9 mouse cellular contexts compared by ENCODE assay signal in the genomic region with DNA sequence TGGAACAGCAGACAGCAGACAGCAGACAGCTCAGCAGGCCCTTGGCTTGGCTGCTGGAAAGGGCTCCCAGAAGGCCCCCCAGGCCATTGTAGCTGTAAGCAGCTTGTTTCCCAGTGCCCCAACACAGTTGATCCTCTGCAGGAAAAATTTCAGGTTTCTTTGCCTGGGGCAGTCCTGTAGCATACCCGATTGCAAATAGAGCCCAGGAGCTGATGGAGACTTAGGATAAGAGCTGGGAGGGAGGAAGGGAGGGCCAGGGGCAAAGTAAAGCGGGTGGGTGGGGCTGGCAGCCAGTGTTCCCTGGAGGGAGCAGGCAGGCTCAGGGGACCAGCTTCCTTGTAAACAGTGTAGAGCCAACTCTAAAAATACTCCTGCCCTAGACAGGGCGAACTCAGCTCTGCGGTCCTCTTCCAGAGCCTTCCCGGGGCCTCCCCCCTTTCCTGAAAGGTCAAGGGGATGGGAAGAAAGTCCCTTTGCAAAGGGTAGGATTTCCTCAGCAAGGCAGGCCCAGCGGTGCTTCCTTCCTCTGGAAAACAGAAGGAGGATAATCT.
DNase-seq lines count a peak whose midpoint lies in the region; ATAC-seq and TF ChIP-seq lines count a peak whose summit lies in the region.
"Had no signal": no experiment of that assay in that cellular context is flagged by ENCODE, and none has a peak within 500 bp of the region (broad histone marks: within the 10 kb centered on the region; RNA-seq: fewer than 3 reads in every experiment).

No protein-coding gene starts in this region.

- H3K4me3 ChIP-seq in intestine, embryonic 15.5 days (replicated peaks) = no peak overlapping the region
- H3K4me3 ChIP-seq in liver, embryonic 14.5 days (ENCODE audit: insufficient read depth in 1 of 2, low read depth in 2 of 2, low read length in 2 of 2) = no peak overlapping the region
- no peak overlapping the region for H3K4me3 ChIP-seq in stomach, embryonic 16.5 days (replicated peaks; ENCODE audit: low read length)

- WGBS in intestine, embryonic 15.5 days = 11% methylated on average over 6 of the region's 6 CpGs
- WGBS in liver, embryonic 14.5 days (ENCODE audit: insufficient replicate concordance) = 30% methylated on average over 6 of the region's 6 CpGs
- WGBS in stomach, embryonic 16.5 days = 10% methylated on average over 6 of the region's 6 CpGs

- H3K9ac ChIP-seq in intestine, embryonic 15.5 days = 0 out of 2 replicates have a peak overlapping the region, but pooled peaks have one; percentile 14
- H3K9ac ChIP-seq in liver, embryonic 14.5 days (replicated peaks) = peak overlapping the region; percentile 48
- peak overlapping the region; percentile 61 for H3K9ac ChIP-seq in stomach, embryonic 16.5 days (ENCODE audit: low read length)

- ATAC-seq in intestine, embryonic 15.5 days = peak; percentile 86
- peak; percentile 69 for ATAC-seq in liver, embryonic 14.5 days (ENCODE audit: insufficient read depth)
- ATAC-seq in stomach, embryonic 16.5 days (ENCODE audit: insufficient read depth, low FRiP score) = peak; percentile 93
- ATAC-seq in cerebellum, adult (ENCODE audit: insufficient number of reproducible peaks, low FRiP score, low TSS enrichment) = no peak

- H3K9me3 ChIP-seq in intestine, embryonic 15.5 days = no peaks in the 10 kb centered on the region
- no peaks in the 10 kb centered on the region for H3K9me3 ChIP-seq in liver, embryonic 14.5 days (ENCODE audit: control insufficient read depth, low read length)
- no peaks in the 10 kb centered on the region for H3K9me3 ChIP-seq in stomach, embryonic 16.5 days (replicated peaks; ENCODE audit: control insufficient read depth, low read length)

- no peaks in the 10 kb centered on the region for H3K27me3 ChIP-seq in intestine, embryonic 15.5 days (replicated peaks)
- no peaks in the 10 kb centered on the region for H3K27me3 ChIP-seq in liver, embryonic 14.5 days (ENCODE audit: control insufficient read depth, insufficient read depth, low read length)
- no peaks in the 10 kb centered on the region for H3K27me3 ChIP-seq in stomach, embryonic 16.5 days (ENCODE audit: control insufficient read depth, insufficient read depth, low read length)
- H3K27me3 ChIP-seq: CH12.LX had no signal

- H3K4me1 ChIP-seq in intestine, embryonic 15.5 days (replicated peaks) = peaks cover 20% of the 10 kb centered on the region
- H3K4me1 ChIP-seq in liver, embryonic 14.5 days (replicated peaks; ENCODE audit: control insufficient read depth in 2 of 2, insufficient read depth in 2 of 2, low read length in 1 of 2) = peaks cover 45 to 54% of the 10 kb centered on the region in 2 experiments
- peaks cover 20% of the 10 kb centered on the region for H3K4me1 ChIP-seq in stomach, embryonic 16.5 days (ENCODE audit: control insufficient read depth, insufficient read depth, low read length)

- peak overlapping the region; percentile 60 for H3K27ac ChIP-seq in intestine, embryonic 15.5 days
- H3K27ac ChIP-seq in liver, embryonic 14.5 days = peak overlapping the region; percentile 51
- H3K27ac ChIP-seq in stomach, embryonic 16.5 days (ENCODE audit: low read length) = peak overlapping the region; percentile 86

- H3K4me2 ChIP-seq in intestine, embryonic 15.5 days (replicated peaks) = peak overlapping the region; percentile 15; the same call in 1 of the 2 replicates
- peak overlapping the region; percentile 28; the same call in 1 of the 2 replicates for H3K4me2 ChIP-seq in liver, embryonic 14.5 days (ENCODE audit: low read depth)
- no peak overlapping the region for H3K4me2 ChIP-seq in stomach, embryonic 16.5 days (ENCODE audit: low read depth, low read length)

- peak; percentile 69 for DNase-seq in urinary bladder, postnatal 14 days (ENCODE audit: low spot score)
- DNase-seq in urinary bladder, adult 2 months (ENCODE audit: low spot score) = no peak
- DNase-seq in gastrocnemius, postnatal 36 days = peak; percentile 58 to 77
- no peak for DNase-seq in liver, embryonic 14.5 days (ENCODE audit: low read depth in 3 of 3, low spot score in 3 of 3)
- no peak for DNase-seq in cerebellum, postnatal 4 days (ENCODE audit: low spot score in 2 of 2)

- no peaks in the 10 kb centered on the region for H3K36me3 ChIP-seq in intestine, embryonic 15.5 days
- H3K36me3 ChIP-seq in liver, embryonic 14.5 days (replicated peaks; ENCODE audit: control insufficient read depth, insufficient read depth, low read depth) = no peaks in the 10 kb centered on the region
- H3K36me3 ChIP-seq in stomach, embryonic 16.5 days (ENCODE audit: control insufficient read depth, insufficient read depth, low read length) = no peaks in the 10 kb centered on the region

- peak; percentile 13; the same call in 1 of the 2 replicates for TF ChIP-seq EP300 in liver, embryonic 14.5 days (IDR thresholded peaks at IDR 0.05; ENCODE audit: low read depth)

- intact Hi-C loops in gastrocnemius, postnatal 36 days (cut with DNase I) = loop anchor here (5.0 kb wide), 1 partner anchor 77 kb away; no protein-coding TSS in a partner anchor

- TF ChIP-seq CTCF in liver, embryonic 14.5 days (IDR thresholded peaks at IDR 0.05; ENCODE audit: low read depth) = no peak

Comparison
In these comparisons a context has a peak if more than half of its experiments do, and no peak if none do; other contexts are left out.
1. DNase-seq: peak in urinary bladder, postnatal 14 days (single experiment) and gastrocnemius, postnatal 36 days (2 of 2); none in urinary bladder, adult 2 months (single experiment), liver, embryonic 14.5 days (0 of 3) and cerebellum, postnatal 4 days (0 of 2).
2. Peak in every context shown above with its lines, with median percentiles within 50 percentile points of each other: H3K27ac ChIP-seq and H3K9ac ChIP-seq.